Mouse (Mus musculus): ENCODE data around the gene Cebpb.

The Cebpb gene

GRCm38 (mm10) chr2:167691871-167692661 lies 3.4 kb downstream of the Cebpb start:
- DNase-seq (ENCODE audit: low spot score), result no peak

- no peak for DNase-seq (ENCODE audit: low spot score)
Measured at GRCm38 (mm10) chr2:167692831-167693230, 4.1 kb downstream of the Cebpb start.

GRCm38 (mm10) chr2:167693540-167693939 lies 4.8 kb downstream of the Cebpb start:
- no peak for DNase-seq (ENCODE audit: low spot score)

- DNase-seq (ENCODE audit: low spot score), result no peak
Measured at GRCm38 (mm10) chr2:167694244-167694643, 5.5 kb downstream of the Cebpb start.

GRCm38 (mm10) chr2:167694963-167695362 lies 6.2 kb downstream of the Cebpb start:
- no peak for DNase-seq (ENCODE audit: low spot score)

GRCm38 (mm10) chr2:167695491-167695890 lies 6.8 kb downstream of the Cebpb start:
- DNase-seq (ENCODE audit: low spot score), result no peak

GRCm38 (mm10) chr2:167696143-167696542 lies 7.4 kb downstream of the Cebpb start:
- DNase-seq (ENCODE audit: low spot score), result no peak

GRCm38 (mm10) chr2:167697902-167698301 lies 9.2 kb downstream of the Cebpb start:
- no peak for DNase-seq (ENCODE audit: low spot score)

- DNase-seq (ENCODE audit: low spot score), result no peak
Measured at GRCm38 (mm10) chr2:167700018-167700417, 11.3 kb downstream of the Cebpb start.

GRCm38 (mm10) chr2:167701472-167701871 lies 12.8 kb downstream of the Cebpb start:
- DNase-seq (ENCODE audit: low spot score), result no peak

GRCm38 (mm10) chr2:167702126-167702525 lies 13.4 kb downstream of the Cebpb start:
- no peak for DNase-seq (ENCODE audit: low spot score)

- DNase-seq (ENCODE audit: low spot score), result no peak
Measured at GRCm38 (mm10) chr2:167704409-167704808, 15.7 kb downstream of the Cebpb start.

- DNase-seq (ENCODE audit: low spot score), result no peak
Measured at GRCm38 (mm10) chr2:167706183-167706939, 17.6 kb downstream of the Cebpb start.

- no peak for DNase-seq (ENCODE audit: low spot score)
Measured at GRCm38 (mm10) chr2:167708373-167708772, 19.7 kb downstream of the Cebpb start.

- DNase-seq (ENCODE audit: low spot score), result no peak
Measured at GRCm38 (mm10) chr2:167709969-167710368, 21.3 kb downstream of the Cebpb start.

- no peak for DNase-seq (ENCODE audit: low spot score)
Measured at GRCm38 (mm10) chr2:167710574-167710973, 21.9 kb downstream of the Cebpb start.

- no peak for DNase-seq (ENCODE audit: low spot score)
Measured at GRCm38 (mm10) chr2:167712872-167713821, 24.4 kb downstream of the Cebpb start.

GRCm38 (mm10) chr2:167714298-167714697 lies 25.6 kb downstream of the Cebpb start:
- no peak for DNase-seq (ENCODE audit: low spot score)

GRCm38 (mm10) chr2:167715008-167715407 lies 26.3 kb downstream of the Cebpb start:
- DNase-seq (ENCODE audit: low spot score), result no peak

- no peak for DNase-seq (ENCODE audit: low spot score)
Measured at GRCm38 (mm10) chr2:167717208-167717607, 28.5 kb downstream of the Cebpb start.

- DNase-seq (ENCODE audit: low spot score), result no peak
Measured at GRCm38 (mm10) chr2:167719520-167719919, 30.8 kb downstream of the Cebpb start.
